Mouse (Mus musculus) lung, postnatal 0 days (tissue): ENCODE results near the gene Rnaseh2b. TPM values are rescaled to one million over a fixed set of nuclear protein-coding genes. Genes with fewer than 3 reads are reported as not detected.
A peak's percentile ranks its signal among the peaks of the same experiment; 100 is the strongest.

Experiments
- ATAC-seq: fragments of 200-750 bp; cut with Nextera tagmentation; 2 replicates; pipeline ENCODE4 v1.8.0; 2017; ENCODE audit warnings: moderate library complexity
- DNase-seq: peaks from one replicate; pipeline ENCODE4 v3.0.0-alpha.2; 2016; ENCODE audit warnings: low spot score
- H3K27ac ChIP-seq: fragments of 300-500 bp; sonication (generic); 2 replicates; pipeline ENCODE4 v1.5.1; 2014; ENCODE audit warnings: antibody characterized with exemption, mild to moderate bottlenecking, low read length, mixed read lengths
- H3K27me3 ChIP-seq: fragments of 300-500 bp; sonication (generic); replicated peaks from 2 replicates; pipeline ENCODE4 v1.6.1; 2014; ENCODE audit warnings: low read length, mixed read lengths; ENCODE audit not compliant: insufficient read depth
- H3K36me3 ChIP-seq: fragments of 300-500 bp; sonication (generic); 2 replicates; pipeline ENCODE4 v1.6.1; 2014; ENCODE audit warnings: low read length, mixed read lengths; ENCODE audit not compliant: insufficient read depth
- H3K4me1 ChIP-seq: fragments of 300-500 bp; sonication (generic); 2 replicates; pipeline ENCODE4 v1.6.1; 2014; ENCODE audit warnings: antibody characterized with exemption, low read depth, low read length, mixed read lengths; ENCODE audit not compliant: insufficient read depth
- H3K4me2 ChIP-seq: fragments of 300-500 bp; sonication (generic); replicated peaks from 2 replicates; pipeline ENCODE4 v1.6.1; 2014; ENCODE audit warnings: low read depth, mild to moderate bottlenecking, low read length, moderate library complexity, mixed read lengths
- H3K4me3 ChIP-seq: fragments of 300-500 bp; sonication (generic); 2 replicates; pipeline ENCODE4 v1.5.1; 2014; ENCODE audit warnings: low read depth, low read length
- H3K9ac ChIP-seq: fragments of 300-500 bp; sonication (generic); replicated peaks from 2 replicates; pipeline ENCODE4 v1.6.1; 2014; ENCODE audit warnings: low read depth, mild to moderate bottlenecking
- H3K9me3 ChIP-seq: fragments of 300-500 bp; sonication (generic); 2 replicates; pipeline ENCODE4 v1.6.1; 2016; ENCODE audit warnings: low read length, mixed read lengths
- CTCF ChIP-seq: IDR thresholded peaks from 2 replicates; pipeline ENCODE4 v1.5.1; 2016; ENCODE audit warnings: antibody characterized with exemption, mild to moderate bottlenecking
- EP300 ChIP-seq: IDR thresholded peaks from 2 replicates; pipeline ENCODE4 v1.6.1; 2016; ENCODE audit warnings: antibody characterized with exemption, mild to moderate bottlenecking, control low read depth
- WGBS: fragments of 180-500 bp; shearing (Covaris S2); extraction: QIAGEN DNeasy Blood & Tissue Kit; methylation state at CpG from one replicate; pipeline ENCODE4 v1.1.7; 2014; 5-methylcytosine and 5-hydroxymethylcytosine counted together
- polyA plus RNA-seq: library from polyadenylated mRNA; unstranded; fragments of >200 nt; fragmentation: Nextera tagmentation; extraction: Ambion mirVana; gene quantifications from 2 replicates; pipeline ENCODE4 v1.2.1, GENCODE M21; 2015

The Rnaseh2b gene
- polyA plus RNA-seq, 1 experiment from 2014 or later: 27.8 TPM

- Histone ChIP-seq H3K4me1 (peaks cover 5% of the 10 kb centered on the region; the same call in 1 of the 2 replicates), H3K9me3 (no peaks in the 10 kb centered on the region), H3K27me3 (no peaks in the 10 kb centered on the region), H3K27ac (no peak overlapping the region), H3K36me3 (no peaks in the 10 kb centered on the region), H3K4me3 (no peak overlapping the region), H3K9ac (no peak overlapping the region), H3K4me2 (no peak overlapping the region)
- 96% methylated on average over 2 of the region's 2 CpGs for WGBS
- no peak for TF ChIP-seq EP300
- TF ChIP-seq CTCF: no peak
- DNase-seq (no peak), ATAC-seq (no peak)
These were observed 87.0 kb downstream of the Rnaseh2b start for GRCm38 (mm10) chr14:62379391-62379790.

GRCm38 (mm10) chr14:62380606-62381005, 88.2 kb downstream of the Rnaseh2b start:
- no peak for DNase-seq
- H3K27ac ChIP-seq: no peak overlapping the region
- 77% methylated on average over 6 of the region's 6 CpGs for WGBS
- no peak overlapping the region for H3K4me2 ChIP-seq
- no peaks in the 10 kb centered on the region for H3K36me3 ChIP-seq
- no peak overlapping the region for H3K4me3 ChIP-seq
- peaks cover 5% of the 10 kb centered on the region; the same call in 1 of the 2 replicates for H3K4me1 ChIP-seq
- no peak for ATAC-seq
- no peak overlapping the region for H3K9ac ChIP-seq
- TF ChIP-seq EP300 (no peak), CTCF (no peak)
- no peaks in the 10 kb centered on the region for H3K27me3 ChIP-seq
- no peaks in the 10 kb centered on the region for H3K9me3 ChIP-seq

- Histone ChIP-seq H3K9ac (no peak overlapping the region), H3K9me3 (no peaks in the 10 kb centered on the region), H3K36me3 (no peaks in the 10 kb centered on the region), H3K27me3 (no peaks in the 10 kb centered on the region), H3K4me1 (no peaks in the 10 kb centered on the region), H3K27ac (no peak overlapping the region), H3K4me3 (no peak overlapping the region), H3K4me2 (no peak overlapping the region)
- WGBS: 87% methylated on average over 3 of the region's 3 CpGs
- ATAC-seq: no peak
- DNase-seq: no peak
- TF ChIP-seq CTCF: no peak
- no peak for TF ChIP-seq EP300
These were observed 90.7 kb downstream of the Rnaseh2b start for GRCm38 (mm10) chr14:62383109-62383508.

- TF ChIP-seq CTCF (no peak), EP300 (no peak)
- no peaks in the 10 kb centered on the region for H3K4me1 ChIP-seq
- ATAC-seq: no peak
- H3K9me3 ChIP-seq: no peaks in the 10 kb centered on the region
- 86% methylated on average over 3 of the region's 3 CpGs for WGBS
- no peak for DNase-seq
- no peaks in the 10 kb centered on the region for H3K27me3 ChIP-seq
- H3K9ac ChIP-seq: no peak overlapping the region
- H3K4me2 ChIP-seq: no peak overlapping the region
- no peak overlapping the region for H3K27ac ChIP-seq
- H3K4me3 ChIP-seq: no peak overlapping the region
- H3K36me3 ChIP-seq: no peaks in the 10 kb centered on the region
These were observed 91.5 kb downstream of the Rnaseh2b start for GRCm38 (mm10) chr14:62383786-62384299.

GRCm38 (mm10) chr14:62389064-62389728, 96.8 kb downstream of the Rnaseh2b start:
- ATAC-seq: peak; percentile 53
- Histone ChIP-seq H3K27me3 (no peaks in the 10 kb centered on the region), H3K27ac (no peak overlapping the region), H3K36me3 (no peaks in the 10 kb centered on the region), H3K9ac (no peak overlapping the region), H3K9me3 (no peaks in the 10 kb centered on the region), H3K4me3 (no peak overlapping the region), H3K4me2 (no peak overlapping the region), H3K4me1 (no peaks in the 10 kb centered on the region)
- 63% methylated on average over 6 of the region's 6 CpGs for WGBS
- DNase-seq: peak; percentile 22
- TF ChIP-seq EP300: no peak

GRCm38 (mm10) chr14:62389729-62390536, 97.5 kb downstream of the Rnaseh2b start:
- Histone ChIP-seq H3K27ac (no peak overlapping the region), H3K9me3 (no peaks in the 10 kb centered on the region), H3K36me3 (no peaks in the 10 kb centered on the region), H3K27me3 (no peaks in the 10 kb centered on the region), H3K4me2 (no peak overlapping the region), H3K4me1 (no peaks in the 10 kb centered on the region), H3K4me3 (no peak overlapping the region), H3K9ac (no peak overlapping the region)
- DNase-seq (no peak), ATAC-seq (no peak)
- no peak for TF ChIP-seq EP300
- no peak for TF ChIP-seq CTCF
- WGBS: 79% methylated on average over 9 of the region's 9 CpGs
